Mouse (Mus musculus): Measurements from ENCODE around the gene Fam83b. TPM values are rescaled to one million over a fixed set of nuclear protein-coding genes. Genes with fewer than 3 reads are reported as not detected.

Fam83b gene
- polyA plus RNA-seq, 1 experiment from 2014 or later = 0.34 TPM

DNA sequence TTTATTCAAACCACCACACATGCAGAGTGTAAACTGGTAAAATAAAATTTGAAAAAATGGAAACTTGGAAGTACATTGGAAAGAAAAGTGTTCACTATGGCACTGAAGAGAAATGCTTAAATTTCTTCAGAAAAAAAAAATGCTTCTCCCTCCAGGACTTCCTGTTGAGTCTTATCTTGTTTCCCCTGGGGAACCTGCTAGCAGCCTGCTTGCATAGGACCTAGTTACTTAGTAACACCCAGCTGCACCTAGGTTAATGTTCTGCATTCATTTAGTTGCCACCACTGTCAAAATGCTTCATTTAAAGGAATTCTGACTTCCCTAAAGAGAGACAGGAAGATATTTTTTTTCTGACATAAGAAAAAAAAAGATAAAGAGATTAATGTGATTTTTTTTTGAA, 61.3 kb downstream of the Fam83b start:
- no peaks in the 10 kb centered on the region for H3K4me1 ChIP-seq
- no peak overlapping the region for H3K9ac ChIP-seq
- H3K4me3 ChIP-seq = no peak overlapping the region
- no peaks in the 10 kb centered on the region for H3K27me3 ChIP-seq
- H3K4me2 ChIP-seq (replicated peaks) = no peak overlapping the region
- no peaks in the 10 kb centered on the region for H3K9me3 ChIP-seq (replicated peaks)
- H3K36me3 ChIP-seq = no peaks in the 10 kb centered on the region
- ATAC-seq (ENCODE audit: low FRiP score) = no peak
- no peak overlapping the region for H3K27ac ChIP-seq

DNA sequence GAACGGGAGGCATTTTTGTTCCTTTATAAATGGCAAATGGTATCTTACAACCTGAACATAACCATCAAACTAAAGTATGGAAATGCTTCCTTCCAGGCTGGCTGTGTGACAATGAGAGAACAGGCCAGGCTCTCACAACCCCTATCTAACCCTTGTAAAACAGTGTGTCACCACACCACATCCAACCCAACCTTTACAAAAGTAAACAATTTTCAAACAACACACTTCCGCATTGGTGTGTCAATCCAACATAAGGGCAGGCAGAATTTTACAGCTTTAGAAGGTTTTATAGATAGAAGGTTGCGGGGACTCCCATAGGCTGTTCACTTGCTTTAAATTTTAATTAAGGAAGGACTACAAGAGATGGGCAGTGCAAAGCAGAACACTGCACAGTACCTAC, 77.2 kb downstream of the Fam83b start:
- Histone ChIP-seq H3K36me3 (no peaks in the 10 kb centered on the region), H3K4me1 (no peaks in the 10 kb centered on the region), H3K27ac (no peak overlapping the region), H3K9ac (no peak overlapping the region), H3K4me2 (replicated peaks) (no peak overlapping the region), H3K4me3 (no peak overlapping the region), H3K27me3 (no peaks in the 10 kb centered on the region), H3K9me3 (replicated peaks) (no peaks in the 10 kb centered on the region)
- no peak for ATAC-seq (ENCODE audit: low FRiP score)
- 94% methylated on average over 3 of the region's 3 CpGs for WGBS

DNA sequence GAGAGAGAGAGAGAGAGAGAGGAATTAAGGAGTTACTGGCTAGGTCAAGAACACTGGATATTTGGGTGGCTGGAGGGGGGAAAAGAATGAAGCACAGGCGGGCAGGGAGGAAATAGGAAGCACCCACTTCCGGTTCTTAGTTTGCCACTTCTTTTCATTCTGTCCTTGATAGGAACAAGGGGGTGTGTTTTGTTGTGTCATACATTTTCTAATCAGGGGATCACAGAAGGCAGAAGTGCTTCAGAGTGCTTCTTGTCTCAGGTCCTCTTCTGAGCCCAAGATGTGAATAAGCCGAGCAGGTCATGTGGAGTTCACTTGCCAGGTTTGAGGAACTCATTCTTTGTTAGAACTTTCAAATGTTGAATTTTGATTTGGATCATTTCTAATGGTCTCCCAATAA, 86.8 kb downstream of the Fam83b start:
- Histone ChIP-seq H3K4me2 (replicated peaks) (no peak overlapping the region), H3K4me3 (no peak overlapping the region), H3K27ac (no peak overlapping the region), H3K4me1 (no peaks in the 10 kb centered on the region), H3K27me3 (no peaks in the 10 kb centered on the region), H3K9me3 (replicated peaks) (no peaks in the 10 kb centered on the region), H3K9ac (no peak overlapping the region), H3K36me3 (no peaks in the 10 kb centered on the region)
- WGBS = 81% methylated on average over 3 of the region's 3 CpGs
- no peak for ATAC-seq (ENCODE audit: low FRiP score)

DNA sequence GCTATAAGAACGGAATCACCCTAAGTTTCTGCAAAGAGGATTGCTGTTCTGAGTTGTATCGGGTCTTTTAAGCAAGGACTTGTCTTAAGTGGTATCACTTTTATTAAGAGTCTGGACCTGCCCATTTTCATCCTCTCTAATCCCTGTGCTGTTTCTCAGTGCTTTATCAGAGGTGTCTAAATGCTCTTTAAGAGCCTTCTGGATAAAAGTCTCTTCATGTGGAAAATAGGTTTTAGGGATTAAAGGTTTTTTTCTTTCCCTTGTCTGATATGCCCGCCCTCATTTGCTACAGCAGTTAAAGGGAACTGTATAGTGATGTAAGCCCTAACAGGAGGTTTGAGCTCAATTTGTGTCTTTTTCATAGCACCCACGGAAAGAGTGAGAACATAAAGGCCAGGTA, 97.4 kb downstream of the Fam83b start:
- no peaks in the 10 kb centered on the region for H3K27me3 ChIP-seq
- no peaks in the 10 kb centered on the region for H3K9me3 ChIP-seq (replicated peaks)
- ATAC-seq (ENCODE audit: low FRiP score) = no peak
- H3K4me3 ChIP-seq = no peak overlapping the region
- no peak overlapping the region for H3K9ac ChIP-seq
- no peak overlapping the region for H3K27ac ChIP-seq
- WGBS = 86% methylated on average over 4 of the region's 4 CpGs
- H3K4me1 ChIP-seq = no peaks in the 10 kb centered on the region
- no peak overlapping the region for H3K4me2 ChIP-seq (replicated peaks)
- H3K36me3 ChIP-seq = no peaks in the 10 kb centered on the region

DNA sequence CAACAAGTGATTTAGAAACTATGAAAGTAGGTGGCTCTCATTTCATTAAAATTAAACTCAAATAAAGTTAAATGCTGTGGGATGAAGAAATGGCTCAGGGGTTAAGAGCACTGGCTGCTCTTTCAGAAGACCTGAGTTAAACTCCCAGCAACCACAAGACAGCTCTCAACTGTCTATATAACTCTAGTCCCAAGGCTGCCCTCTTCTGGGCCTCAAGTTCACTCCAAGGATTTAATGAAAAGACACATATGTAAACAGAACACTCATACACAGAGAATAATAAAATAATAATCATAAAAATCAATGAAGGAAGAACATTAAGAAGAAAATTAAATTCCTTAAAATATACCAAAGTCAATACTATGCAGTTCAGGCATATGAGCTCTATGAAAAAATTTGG, 105.4 kb downstream of the Fam83b start:
- Histone ChIP-seq H3K9ac (no peak overlapping the region), H3K27ac (no peak overlapping the region), H3K4me3 (no peak overlapping the region), H3K27me3 (no peaks in the 10 kb centered on the region), H3K4me1 (no peaks in the 10 kb centered on the region), H3K36me3 (no peaks in the 10 kb centered on the region), H3K9me3 (replicated peaks) (no peaks in the 10 kb centered on the region), H3K4me2 (replicated peaks) (no peak overlapping the region)
- no peak for ATAC-seq (ENCODE audit: low FRiP score)

DNA sequence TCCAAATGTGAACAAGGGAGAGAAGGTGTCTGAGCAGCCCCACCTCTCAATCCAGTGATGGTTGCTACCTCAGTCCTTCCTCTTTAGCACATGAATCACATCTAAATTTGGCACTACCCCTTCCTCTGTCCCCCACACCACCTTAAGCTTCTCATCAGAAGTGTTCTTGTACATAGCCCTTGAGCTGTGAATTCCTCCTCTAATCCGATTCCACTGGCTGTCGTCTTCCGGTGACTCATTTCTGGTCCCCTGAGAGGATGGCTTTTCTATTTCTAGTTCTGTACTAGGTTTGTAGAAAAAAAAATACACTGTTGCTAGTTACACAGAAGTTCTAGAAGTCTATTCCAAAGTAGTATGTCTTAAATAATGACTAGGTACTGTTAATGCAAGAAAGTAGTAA, 111.2 kb downstream of the Fam83b start:
- H3K9ac ChIP-seq = no peak overlapping the region
- H3K4me2 ChIP-seq (replicated peaks) = no peak overlapping the region
- no peak overlapping the region for H3K27ac ChIP-seq
- no peaks in the 10 kb centered on the region for H3K36me3 ChIP-seq
- H3K4me1 ChIP-seq = no peaks in the 10 kb centered on the region
- no peaks in the 10 kb centered on the region for H3K9me3 ChIP-seq (replicated peaks)
- no peak overlapping the region for H3K4me3 ChIP-seq
- ATAC-seq (ENCODE audit: low FRiP score) = no peak
- H3K27me3 ChIP-seq = no peaks in the 10 kb centered on the region
- WGBS = 91% methylated on average over 3 of the region's 3 CpGs

Other genes starting within 250 kb of the Fam83b start
- 2.1 and 2.6 TPM in 2 replicates for gene Hcrtr2, start 243.3 kb downstream of the Fam83b start, polyA plus RNA-seq (2016; fragmentation: Nextera tagmentation; extraction: Ambion mirVana)